Mouse (Mus musculus): ENCODE data around the gene Gm3187. TPM values are rescaled to one million over a fixed set of nuclear protein-coding genes. Genes with fewer than 3 reads are reported as not detected.
"Not testable (repeated sequence)": the region's sequence is repeated elsewhere in the genome, so short reads cannot be mapped to it uniquely, and the experiment has no call there.

Gene Gm3187
- not detected in 2 replicates for total RNA-seq (2014; rRNA removed)
- not detected in 2 replicates for polyA plus RNA-seq (2012; rRNA removed)

DNA sequence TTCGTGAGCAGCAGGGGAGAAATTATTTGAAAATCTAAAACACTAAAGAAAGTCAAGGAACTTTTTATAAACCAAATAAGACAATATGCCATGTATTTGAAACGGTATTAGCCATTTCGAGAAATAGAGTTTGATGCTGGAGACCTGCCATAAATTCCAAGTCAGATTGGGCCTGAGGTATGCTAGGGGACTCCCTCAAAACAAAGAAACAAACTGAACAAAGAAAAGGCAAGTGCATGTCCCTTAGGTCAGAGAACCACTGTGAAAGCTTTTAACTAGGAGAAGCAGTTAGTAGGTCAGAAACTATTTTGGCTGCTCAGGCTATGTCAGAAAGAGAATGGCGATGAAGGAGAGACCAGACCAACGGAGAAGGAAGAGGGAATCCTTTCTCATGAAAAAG lies at the start of gene Gm3187:
Gm3187 (plus strand) TSS at position 301 of the 400 bp plus-strand sequence.
- DNase-seq (ENCODE audit: extremely low read depth, low read depth, low spot score); H3K27ac ChIP-seq (replicated peaks; ENCODE audit: insufficient read depth, low read depth, low read length); H3K36me3 ChIP-seq (ENCODE audit: control insufficient read depth, insufficient read depth, low read length); H3K27me3 ChIP-seq (ENCODE audit: control insufficient read depth, insufficient read depth, low read length); H3K79me2 ChIP-seq (ENCODE audit: control insufficient read depth, insufficient read depth, low read length); H3K4me3 ChIP-seq (ENCODE audit: insufficient read depth, low read depth, low read length); H3K9ac ChIP-seq (ENCODE audit: low read depth, low read length); H3K4me1 ChIP-seq (ENCODE audit: control insufficient read depth, insufficient read depth, low read length): not testable (repeated sequence)
- 88% methylated on average over 5 of the region's 5 CpGs for WGBS

DNA sequence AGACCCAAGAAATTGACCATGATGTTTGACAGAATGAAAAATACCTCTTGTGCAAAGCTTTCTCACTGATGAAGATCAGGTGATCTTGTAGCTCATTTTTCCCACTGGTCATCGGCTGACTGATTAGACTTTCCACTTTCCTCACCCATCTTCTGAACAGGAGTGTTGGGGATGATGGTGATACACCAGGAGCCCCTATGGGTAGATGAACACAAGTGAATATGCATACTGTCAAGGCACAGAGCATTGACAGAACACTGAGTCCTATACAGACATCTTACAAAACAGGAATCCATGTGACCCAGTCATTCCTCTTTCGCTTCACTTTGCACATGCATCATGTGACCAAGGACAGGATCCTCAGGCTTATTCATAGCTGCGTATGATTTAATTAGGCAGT lies 28.6 kb upstream of the Gm3187 start, which contains the start of gene Gm3194:
Gm3194 (minus strand) TSS at position 101 of the 400 bp plus-strand sequence.
- not testable (repeated sequence) for H3K27me3 ChIP-seq (ENCODE audit: control insufficient read depth, insufficient read depth, low read length); H3K36me3 ChIP-seq (ENCODE audit: control insufficient read depth, insufficient read depth, low read length); H3K4me3 ChIP-seq (ENCODE audit: insufficient read depth, low read depth, low read length); H3K9ac ChIP-seq (ENCODE audit: low read depth, low read length); H3K4me1 ChIP-seq (ENCODE audit: control insufficient read depth, insufficient read depth, low read length); DNase-seq (ENCODE audit: extremely low read depth, low read depth, low spot score); H3K27ac ChIP-seq (replicated peaks; ENCODE audit: insufficient read depth, low read depth, low read length); H3K79me2 ChIP-seq (ENCODE audit: control insufficient read depth, insufficient read depth, low read length)
- no CpG with 5 or more reads among the region's 3 CpGs for WGBS

- H3K4me1 ChIP-seq (ENCODE audit: control insufficient read depth, insufficient read depth, low read length); H3K9ac ChIP-seq (ENCODE audit: low read depth, low read length); H3K27me3 ChIP-seq (ENCODE audit: control insufficient read depth, insufficient read depth, low read length); H3K79me2 ChIP-seq (ENCODE audit: control insufficient read depth, insufficient read depth, low read length); H3K4me3 ChIP-seq (ENCODE audit: insufficient read depth, low read depth, low read length); H3K36me3 ChIP-seq (ENCODE audit: control insufficient read depth, insufficient read depth, low read length); DNase-seq (ENCODE audit: extremely low read depth, low read depth, low spot score); H3K27ac ChIP-seq (replicated peaks; ENCODE audit: insufficient read depth, low read depth, low read length): not testable (repeated sequence)
- no CpG with 5 or more reads among the region's 19 CpGs for WGBS
Measured at GRCm38 (mm10) chr14:5460469-5460868, 23.5 kb upstream of the Gm3187 start.

DNA sequence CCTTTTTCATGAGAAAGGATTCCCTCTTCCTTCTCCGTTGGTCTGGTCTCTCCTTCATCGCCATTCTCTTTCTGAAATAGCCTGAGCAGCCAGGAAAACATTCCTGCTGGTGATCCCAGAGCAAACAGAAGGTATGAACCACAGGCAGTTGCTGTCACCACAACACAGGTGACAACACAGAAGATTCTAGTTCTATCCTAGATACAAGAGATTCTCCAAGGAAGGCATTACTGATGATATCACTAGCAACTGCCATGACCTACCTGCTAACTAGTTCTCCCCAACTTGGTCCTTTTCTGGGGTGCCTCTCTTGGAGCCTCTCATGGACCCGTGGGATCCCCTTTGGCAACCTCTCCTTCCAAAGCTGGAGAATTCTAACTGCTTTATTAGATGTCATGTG lies 6.3 kb upstream of the Gm3187 start, which contains the start of gene Gm8246:
Gm8246 (minus strand) TSS at position 101 of the 400 bp plus-strand sequence.
- not testable (repeated sequence) for H3K36me3 ChIP-seq (ENCODE audit: control insufficient read depth, insufficient read depth, low read length); H3K27ac ChIP-seq (replicated peaks; ENCODE audit: insufficient read depth, low read depth, low read length); H3K4me1 ChIP-seq (ENCODE audit: control insufficient read depth, insufficient read depth, low read length); H3K79me2 ChIP-seq (ENCODE audit: control insufficient read depth, insufficient read depth, low read length); H3K4me3 ChIP-seq (ENCODE audit: insufficient read depth, low read depth, low read length); H3K27me3 ChIP-seq (ENCODE audit: control insufficient read depth, insufficient read depth, low read length); H3K9ac ChIP-seq (ENCODE audit: low read depth, low read length); DNase-seq (ENCODE audit: extremely low read depth, low read depth, low spot score)
- whole genome bisulfite sequencing = no CpG with 5 or more reads among the region's 3 CpGs

DNA sequence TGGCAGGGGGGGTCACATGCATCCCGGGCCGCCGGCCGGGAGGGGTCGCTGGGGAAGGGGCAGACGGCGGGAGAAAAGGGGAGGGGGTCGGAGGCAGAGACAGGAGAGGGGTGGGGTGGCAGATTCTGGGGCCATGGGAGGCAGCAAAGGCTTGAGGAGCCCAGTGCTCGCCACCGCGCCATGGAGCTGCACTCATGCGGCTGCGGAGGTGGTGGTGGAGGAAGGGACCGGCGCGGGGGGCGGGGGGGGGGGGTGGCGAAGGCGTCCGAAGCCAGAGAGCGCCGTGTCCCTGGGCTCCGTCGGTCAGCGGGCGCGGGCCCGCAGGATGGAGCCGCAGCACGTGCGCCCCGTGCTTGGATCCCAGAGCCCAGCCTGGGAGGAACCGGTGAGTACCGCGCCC lies 17.4 kb downstream of the Gm3187 start, which contains the start of gene Gm3488:
Gm3488 (plus strand) TSS at position 301 of the 400 bp plus-strand sequence.
- WGBS = no CpG with 5 or more reads among the region's 35 CpGs
- not testable (repeated sequence) for H3K4me3 ChIP-seq (ENCODE audit: insufficient read depth, low read depth, low read length); H3K79me2 ChIP-seq (ENCODE audit: control insufficient read depth, insufficient read depth, low read length); H3K36me3 ChIP-seq (ENCODE audit: control insufficient read depth, insufficient read depth, low read length); DNase-seq (ENCODE audit: extremely low read depth, low read depth, low spot score); H3K27me3 ChIP-seq (ENCODE audit: control insufficient read depth, insufficient read depth, low read length); H3K9ac ChIP-seq (ENCODE audit: low read depth, low read length); H3K4me1 ChIP-seq (ENCODE audit: control insufficient read depth, insufficient read depth, low read length); H3K27ac ChIP-seq (replicated peaks; ENCODE audit: insufficient read depth, low read depth, low read length)

DNA sequence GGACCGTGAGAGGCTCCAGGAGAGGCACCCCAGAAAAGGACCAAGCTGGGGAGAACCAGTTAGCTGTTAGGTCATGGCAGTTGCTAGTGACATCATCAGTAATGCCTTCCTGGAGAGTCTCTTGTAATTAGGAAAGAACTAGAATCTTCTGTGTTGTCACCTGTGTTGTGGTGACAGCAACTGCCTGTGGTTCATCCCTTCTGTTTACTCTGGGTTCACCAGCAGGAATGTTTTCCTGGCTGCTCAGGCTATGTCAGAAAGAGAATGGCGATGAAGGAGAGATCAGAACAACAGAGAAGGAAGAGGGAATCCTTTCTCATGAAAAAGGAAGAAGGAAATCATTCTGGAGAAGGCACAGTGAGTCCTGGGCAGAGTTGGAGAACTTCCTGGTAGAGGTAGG lies 54.2 kb downstream of the Gm3187 start, which contains the start of gene Gm3532:
Gm3532 (plus strand) TSS at position 301 of the 400 bp plus-strand sequence.
- not testable (repeated sequence) for DNase-seq (ENCODE audit: extremely low read depth, low read depth, low spot score); H3K79me2 ChIP-seq (ENCODE audit: control insufficient read depth, insufficient read depth, low read length); H3K9ac ChIP-seq (ENCODE audit: low read depth, low read length); H3K4me3 ChIP-seq (ENCODE audit: insufficient read depth, low read depth, low read length); H3K36me3 ChIP-seq (ENCODE audit: control insufficient read depth, insufficient read depth, low read length); H3K27ac ChIP-seq (replicated peaks; ENCODE audit: insufficient read depth, low read depth, low read length); H3K27me3 ChIP-seq (ENCODE audit: control insufficient read depth, insufficient read depth, low read length); H3K4me1 ChIP-seq (ENCODE audit: control insufficient read depth, insufficient read depth, low read length)
- WGBS = no CpG with 5 or more reads among the region's 2 CpGs

Other genes with a start within 250 kb of the Gm3187 start
- gene Gm3526, start 223.6 kb upstream of the Gm3187 start, total RNA-seq (2014; rRNA removed) = not detected in 2 replicates
- gene Gm3526, start 223.6 kb upstream of the Gm3187 start, polyA plus RNA-seq (2012; rRNA removed) = not detected in 2 replicates
- gene Gm3542, start 149.3 kb upstream of the Gm3187 start, total RNA-seq (2014; rRNA removed) = not detected in 2 replicates
- gene Gm3542, start 149.3 kb upstream of the Gm3187 start, polyA plus RNA-seq (2012; rRNA removed) = not detected in 2 replicates
- not detected in 2 replicates for gene Gm3500, start 95.2 kb upstream of the Gm3187 start, total RNA-seq (2014; rRNA removed)
- not detected in 2 replicates for gene Gm3500, start 95.2 kb upstream of the Gm3187 start, polyA plus RNA-seq (2012; rRNA removed)
- gene Gm3194, start 28.7 kb upstream of the Gm3187 start, total RNA-seq (2014; rRNA removed) = not detected in 2 replicates
- not detected in 2 replicates for gene Gm3194, start 28.7 kb upstream of the Gm3187 start, polyA plus RNA-seq (2012; rRNA removed)
- not detected in 2 replicates for gene Gm8246, start 6.4 kb upstream of the Gm3187 start, total RNA-seq (2014; rRNA removed)
- not detected in 2 replicates for gene Gm8246, start 6.4 kb upstream of the Gm3187 start, polyA plus RNA-seq (2012; rRNA removed)
- not detected in 2 replicates for gene Gm3488, start 17.5 kb downstream of the Gm3187 start, total RNA-seq (2014; rRNA removed)
- not detected in 2 replicates for gene Gm3488, start 17.5 kb downstream of the Gm3187 start, polyA plus RNA-seq (2012; rRNA removed)
- not detected in 2 replicates for gene Gm3532, start 54.3 kb downstream of the Gm3187 start, total RNA-seq (2014; rRNA removed)
- gene Gm3532, start 54.3 kb downstream of the Gm3187 start, polyA plus RNA-seq (2012; rRNA removed) = not detected in 2 replicates
- gene Gm8265, start 148.8 kb downstream of the Gm3187 start, total RNA-seq (2014; rRNA removed) = not detected in 2 replicates
- not detected in 2 replicates for gene Gm8265, start 148.8 kb downstream of the Gm3187 start, polyA plus RNA-seq (2012; rRNA removed)
- gene Gm9603, start 203.2 kb downstream of the Gm3187 start, total RNA-seq (2014; rRNA removed) = not detected in 2 replicates
- gene Gm9603, start 203.2 kb downstream of the Gm3187 start, polyA plus RNA-seq (2012; rRNA removed) = not detected in 2 replicates